Mouse (Mus musculus) ES-Bruce4 (cell line): ENCODE data around the gene H2afy2.

Experiments used
- CTCF ChIP-seq: IDR thresholded peaks from one replicate; pipeline ENCODE4 v1.8.1; 2011; ENCODE audit warnings: low read depth, low read length
- EP300 ChIP-seq: IDR thresholded peaks from 2 replicates; pipeline ENCODE4 v1.6.1; 2011; ENCODE audit warnings: low read depth, low read length; ENCODE audit not compliant: insufficient read depth
- POLR2A ChIP-seq: IDR thresholded peaks from one replicate; pipeline ENCODE4 v1.8.1; 2011; ENCODE audit warnings: low read length; ENCODE audit not compliant: insufficient read depth

GRCm38 (mm10) chr10:61822968-61823730 is 39.2 kb upstream of the H2afy2 start:
- TF ChIP-seq CTCF = no peak
- no peak for TF ChIP-seq POLR2A
- TF ChIP-seq EP300 = no peak
